Mouse (Mus musculus) heart, embryonic 12.5 days (tissue): ENCODE results near the gene Ubl3. TPM values are rescaled to one million over a fixed set of nuclear protein-coding genes. Genes with fewer than 3 reads are reported as not detected.
A peak's percentile ranks its signal among the peaks of the same experiment; 100 is the strongest.

ENCODE experiments used
- ATAC-seq: fragments of 200-750 bp; cut with Nextera tagmentation; 2 replicates; pipeline ENCODE4 v1.8.0; 2017; ENCODE audit warnings: moderate TSS enrichment, moderate library complexity; ENCODE audit not compliant: insufficient number of reproducible peaks, low FRiP score
- H3K27ac ChIP-seq: fragments of 300-500 bp; sonication (generic); 2 replicates; pipeline ENCODE4 v1.5.1; 2016; ENCODE audit warnings: mild to moderate bottlenecking, moderate library complexity; ENCODE audit not compliant: poor library complexity, severe bottlenecking
- H3K27me3 ChIP-seq: fragments of 300-500 bp; sonication (generic); replicated peaks from 2 replicates; pipeline ENCODE4 v1.6.1; 2016; ENCODE audit warnings: mild to moderate bottlenecking, moderate library complexity
- H3K36me3 ChIP-seq: fragments of 300-500 bp; sonication (generic); 2 replicates; pipeline ENCODE4 v1.6.1; 2016; ENCODE audit warnings: mild to moderate bottlenecking, moderate library complexity
- H3K4me1 ChIP-seq: fragments of 300-500 bp; sonication (generic); replicated peaks from 2 replicates; pipeline ENCODE4 v1.6.1; 2016; ENCODE audit warnings: mild to moderate bottlenecking
- H3K4me2 ChIP-seq: fragments of 300-500 bp; sonication (generic); 2 replicates; pipeline ENCODE4 v1.6.1; 2016; ENCODE audit warnings: mild to moderate bottlenecking, moderate library complexity
- H3K4me3 ChIP-seq: fragments of 300-500 bp; sonication (generic); 2 replicates; pipeline ENCODE4 v1.5.1; 2016; ENCODE audit warnings: mild to moderate bottlenecking
- H3K9ac ChIP-seq: fragments of 300-500 bp; sonication (generic); 2 replicates; pipeline ENCODE4 v1.6.1; 2016; ENCODE audit warnings: mild to moderate bottlenecking, moderate library complexity
- H3K9me3 ChIP-seq: fragments of 300-500 bp; sonication (generic); replicated peaks from 2 replicates; pipeline ENCODE4 v1.6.1; 2016; ENCODE audit warnings: mild to moderate bottlenecking, moderate library complexity
- WGBS: fragments of 180-500 bp; shearing (Covaris S2); methylation state at CpG from one replicate; pipeline ENCODE4 v1.1.7; 2016; 5-methylcytosine and 5-hydroxymethylcytosine counted together
- polyA plus RNA-seq: library from polyadenylated mRNA; unstranded; fragments of >200 nt; fragmentation: Nextera tagmentation; extraction: Ambion mirVana; gene quantifications from 2 replicates; pipeline ENCODE4 v1.2.1, GENCODE M21; 2016

Ubl3 gene
- 69.1 and 70.4 TPM in 2 replicates for polyA plus RNA-seq

DNA sequence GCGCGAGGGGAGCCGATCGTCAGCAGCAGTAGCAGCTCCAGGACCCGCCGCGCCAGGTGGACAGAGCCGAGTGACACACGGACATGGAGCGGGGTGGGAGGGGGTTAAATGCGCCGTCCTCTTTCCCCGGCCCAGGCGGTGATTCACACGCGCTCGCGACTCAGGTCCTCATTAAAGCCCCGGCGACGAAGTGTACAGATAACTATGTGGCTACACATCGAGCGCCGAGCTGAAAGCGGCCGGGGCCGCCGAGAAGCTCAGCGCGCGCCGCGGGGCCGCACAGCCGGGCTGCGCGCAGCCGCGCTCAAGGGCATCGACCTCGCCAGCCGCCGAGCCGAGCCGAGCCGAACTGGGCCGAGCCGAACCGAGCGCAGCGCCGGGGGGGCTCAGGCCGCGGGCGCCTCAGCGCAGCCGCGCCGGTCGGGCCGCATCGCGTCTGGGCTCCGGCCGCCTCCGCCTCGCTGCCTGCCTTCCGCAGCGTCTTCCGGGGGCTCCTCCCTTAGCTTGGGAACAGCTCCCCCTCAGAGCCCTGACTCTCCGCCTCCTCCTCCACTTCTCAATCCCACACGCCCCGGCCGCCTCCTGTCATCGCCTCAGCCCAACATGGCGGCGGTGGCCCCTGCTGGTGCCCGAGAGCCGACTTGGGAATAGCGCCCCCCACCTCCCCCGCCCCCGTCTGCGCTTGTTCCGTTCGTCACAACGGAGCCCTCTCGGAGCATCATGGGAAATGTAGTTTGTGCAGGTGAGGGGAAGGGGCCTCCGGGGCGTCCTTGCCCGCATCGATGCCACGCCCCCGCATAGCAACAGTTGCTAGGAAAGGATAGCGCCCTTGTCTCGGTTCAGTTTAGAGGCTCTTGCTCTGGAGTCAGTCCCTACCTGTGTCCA, at the start of gene Ubl3:
TSS of gene Ubl3 (minus strand) at position 603 of the 885 bp plus-strand sequence.
- Histone ChIP-seq H3K27me3 (no peaks in the 10 kb centered on the region), H3K4me2 (peak within 1 kb of the TSS; percentile 87), H3K9me3 (no peaks in the 10 kb centered on the region), H3K36me3 (no peaks in the 10 kb centered on the region), H3K27ac (peak within 1 kb of the TSS; percentile 98), H3K4me1 (peaks cover 53% of the 10 kb centered on the region), H3K4me3 (peak within 1 kb of the TSS; percentile 84), H3K9ac (peak within 1 kb of the TSS; percentile 91)
- WGBS, result 2% methylated on average over 95 of the region's 95 CpGs
- ATAC-seq, result peak; percentile 94

DNA sequence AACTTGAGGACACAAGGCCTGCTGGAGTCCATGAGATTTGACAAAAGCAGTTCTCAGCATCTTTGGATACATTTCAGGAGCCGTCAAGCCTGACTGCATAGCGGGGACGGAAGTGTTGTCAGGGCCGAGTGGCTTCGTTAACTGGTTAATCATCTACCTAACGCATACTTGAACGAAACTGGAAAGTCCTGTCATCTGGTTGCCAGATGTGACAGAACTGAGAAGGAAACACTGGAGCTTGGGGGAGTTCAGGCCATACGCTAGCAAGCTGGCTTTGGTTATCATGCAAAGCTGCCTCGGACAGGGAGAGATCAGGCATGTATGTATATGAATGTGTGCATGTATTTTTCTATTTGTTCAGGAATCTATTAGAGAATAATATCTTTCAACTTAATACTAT, 45.8 kb upstream of the Ubl3 start:
- no peak overlapping the region for H3K9ac ChIP-seq
- H3K36me3 ChIP-seq, result no peaks in the 10 kb centered on the region
- H3K4me1 ChIP-seq, result 0 out of 2 replicates have a peak, but pooled peaks cover 3% of the 10 kb centered on the region
- no peak for ATAC-seq
- no peak overlapping the region for H3K27ac ChIP-seq
- no peak overlapping the region for H3K4me3 ChIP-seq
- H3K27me3 ChIP-seq, result no peaks in the 10 kb centered on the region
- H3K4me2 ChIP-seq, result no peak overlapping the region
- peaks cover 9% of the 10 kb centered on the region for H3K9me3 ChIP-seq
- WGBS, result 63% methylated on average over 9 of the region's 9 CpGs

DNA sequence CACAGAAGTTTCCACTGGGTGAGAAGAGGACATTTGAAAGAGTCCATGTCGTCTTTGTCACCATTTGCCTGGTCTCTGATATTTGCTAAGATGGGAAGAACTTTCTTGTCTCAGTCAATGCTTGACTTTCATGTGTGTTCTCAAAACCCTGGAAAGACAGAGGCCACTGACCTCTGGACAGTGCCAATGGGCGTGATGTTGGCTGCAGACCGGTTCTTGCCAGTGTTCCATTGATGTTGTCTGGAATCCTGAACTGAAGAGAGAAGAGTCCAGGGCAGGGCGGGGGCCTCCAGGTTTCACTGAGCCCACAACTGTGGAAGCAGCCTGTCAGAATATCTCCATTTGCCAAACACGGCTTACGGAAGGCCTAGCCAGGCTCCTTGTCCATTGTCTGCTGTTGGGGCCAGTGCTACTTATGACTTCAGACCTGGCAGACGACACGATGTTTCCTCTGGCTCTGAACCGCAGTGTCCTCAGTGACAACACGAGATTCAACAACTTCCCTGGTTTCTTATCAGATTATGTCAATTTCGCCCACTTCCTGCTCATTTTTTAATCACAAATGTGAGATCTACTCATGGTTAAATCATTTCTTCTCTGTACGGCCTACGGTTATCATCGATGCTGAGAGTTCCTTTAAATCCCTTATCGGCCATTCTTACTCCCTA, 43.6 kb upstream of the Ubl3 start:
- Histone ChIP-seq H3K4me1 (0 out of 2 replicates have a peak, but pooled peaks cover 3% of the 10 kb centered on the region), H3K4me2 (no peak overlapping the region), H3K9me3 (no peaks in the 10 kb centered on the region), H3K27me3 (peaks cover 6% of the 10 kb centered on the region; the same call in 1 of the 2 replicates), H3K4me3 (no peak overlapping the region), H3K27ac (no peak overlapping the region), H3K9ac (no peak overlapping the region), H3K36me3 (no peaks in the 10 kb centered on the region)
- ATAC-seq, result no peak
- 75% methylated on average over 15 of the region's 15 CpGs for WGBS

- H3K4me1 ChIP-seq, result 0 out of 2 replicates have a peak, but pooled peaks cover 3% of the 10 kb centered on the region
- no peak for ATAC-seq
Measured at GRCm38 (mm10) chr5:148595459-148595751, 42.8 kb upstream of the Ubl3 start.

GRCm38 (mm10) chr5:148594693-148595458, 42.3 kb upstream of the Ubl3 start:
- Histone ChIP-seq H3K9me3 (no peaks in the 10 kb centered on the region), H3K4me3 (no peak overlapping the region), H3K9ac (no peak overlapping the region), H3K27me3 (peaks cover 6% of the 10 kb centered on the region; the same call in 1 of the 2 replicates), H3K36me3 (no peaks in the 10 kb centered on the region), H3K27ac (no peak overlapping the region), H3K4me2 (no peak overlapping the region), H3K4me1 (0 out of 2 replicates have a peak, but pooled peaks cover 3% of the 10 kb centered on the region)
- ATAC-seq, result no peak
- 78% methylated on average over 3 of the region's 3 CpGs for WGBS

More at GRCm38 (mm10) chr5:148595459-148595751, 42.8 kb upstream of the Ubl3 start:
- Histone ChIP-seq H3K4me2 (no peak overlapping the region), H3K27me3 (peaks cover 6% of the 10 kb centered on the region; the same call in 1 of the 2 replicates), H3K27ac (no peak overlapping the region), H3K36me3 (no peaks in the 10 kb centered on the region), H3K9me3 (no peaks in the 10 kb centered on the region), H3K4me3 (no peak overlapping the region), H3K9ac (no peak overlapping the region)
- WGBS, result 62% methylated on average over 1 of the region's 1 CpGs

DNA sequence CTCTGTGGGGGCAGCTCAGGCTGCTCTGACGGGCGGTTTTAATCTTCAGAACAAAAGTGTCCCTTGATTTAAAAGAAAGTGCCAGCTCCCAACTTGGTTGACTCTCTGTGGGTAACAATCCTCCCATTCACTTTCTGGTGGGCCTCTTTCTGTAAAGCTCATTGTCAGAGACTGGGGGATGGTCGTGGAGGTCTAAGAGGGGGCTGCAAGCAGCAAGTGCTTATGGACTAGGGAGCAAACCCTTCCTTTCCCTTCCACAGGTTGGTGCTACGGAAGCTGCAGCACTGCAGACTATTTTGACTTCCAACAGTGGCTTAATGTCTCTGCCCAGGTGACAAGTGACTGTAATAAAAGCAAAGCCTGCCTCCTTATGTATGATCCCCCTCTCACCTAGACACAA, 41.0 kb upstream of the Ubl3 start:
- Histone ChIP-seq H3K9me3 (no peaks in the 10 kb centered on the region), H3K4me3 (no peak overlapping the region), H3K4me1 (0 out of 2 replicates have a peak, but pooled peaks cover 3% of the 10 kb centered on the region), H3K4me2 (no peak overlapping the region), H3K36me3 (no peaks in the 10 kb centered on the region), H3K27me3 (peaks cover 6% of the 10 kb centered on the region; the same call in 1 of the 2 replicates), H3K27ac (no peak overlapping the region), H3K9ac (no peak overlapping the region)
- WGBS, result 44% methylated on average over 4 of the region's 4 CpGs
- ATAC-seq, result no peak

GRCm38 (mm10) chr5:148591448-148591862, 38.9 kb upstream of the Ubl3 start:
- no peaks in the 10 kb centered on the region for H3K9me3 ChIP-seq
- H3K9ac ChIP-seq, result no peak overlapping the region
- H3K4me3 ChIP-seq, result no peak overlapping the region
- H3K36me3 ChIP-seq, result no peaks in the 10 kb centered on the region
- no peak overlapping the region for H3K27ac ChIP-seq
- no peak for ATAC-seq
- H3K27me3 ChIP-seq, result peaks cover 6% of the 10 kb centered on the region; the same call in 1 of the 2 replicates
- 0 out of 2 replicates have a peak, but pooled peaks cover 3% of the 10 kb centered on the region for H3K4me1 ChIP-seq
- WGBS, result 61% methylated on average over 7 of the region's 7 CpGs
- H3K4me2 ChIP-seq, result no peak overlapping the region

DNA sequence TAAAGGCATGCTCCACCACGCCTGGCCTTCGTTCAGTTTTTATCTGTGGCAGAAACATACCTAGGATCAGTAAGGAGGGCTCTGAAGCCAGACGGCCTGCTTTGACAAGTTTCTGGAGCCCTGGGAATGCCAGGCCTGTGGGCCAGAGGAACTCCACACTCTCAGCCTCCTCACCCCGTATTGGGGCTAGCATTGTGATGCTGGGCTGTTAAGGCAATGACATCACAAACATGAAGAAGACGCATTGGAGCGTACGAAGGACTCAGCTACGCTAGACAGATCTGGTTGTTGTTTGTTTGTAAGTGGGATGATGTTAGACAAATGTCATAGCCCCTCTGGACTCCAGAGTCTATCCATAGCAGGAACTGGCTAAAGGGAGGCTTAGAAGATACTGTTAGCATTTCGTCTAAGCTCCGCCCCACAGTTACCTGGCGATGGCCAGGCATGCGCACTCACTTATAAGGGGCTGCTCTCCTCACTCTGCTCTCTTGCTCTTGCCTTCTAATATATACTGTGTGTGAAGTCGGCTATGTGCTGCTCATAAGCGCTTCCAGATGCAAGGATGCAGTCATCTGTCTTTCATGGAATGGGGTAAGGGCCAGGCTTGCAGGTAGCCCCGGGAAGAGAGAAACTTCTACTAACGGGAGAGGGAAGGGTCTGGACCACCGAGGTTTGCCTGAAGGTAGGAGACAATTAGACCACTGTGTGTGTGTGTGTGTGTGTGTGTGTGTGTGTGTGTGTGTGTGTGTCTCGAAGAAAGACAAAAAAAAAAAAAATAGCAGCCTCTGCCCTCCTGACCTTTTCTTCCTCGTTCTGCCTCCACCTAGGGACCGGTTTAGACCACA, 38.2 kb upstream of the Ubl3 start:
- ATAC-seq, result no peak
- H3K27me3 ChIP-seq, result peaks cover 6% of the 10 kb centered on the region; the same call in 1 of the 2 replicates
- no peaks in the 10 kb centered on the region for H3K36me3 ChIP-seq
- 0 out of 2 replicates have a peak, but pooled peaks cover 3% of the 10 kb centered on the region for H3K4me1 ChIP-seq
- H3K9me3 ChIP-seq, result no peaks in the 10 kb centered on the region
- WGBS, result 69% methylated on average over 20 of the region's 20 CpGs
- H3K27ac ChIP-seq, result no peak overlapping the region
- no peak overlapping the region for H3K4me3 ChIP-seq
- H3K9ac ChIP-seq, result no peak overlapping the region
- no peak overlapping the region for H3K4me2 ChIP-seq

- 78% methylated on average over 3 of the region's 3 CpGs for WGBS
Measured at GRCm38 (mm10) chr5:148588987-148589386, 36.4 kb upstream of the Ubl3 start.

DNA sequence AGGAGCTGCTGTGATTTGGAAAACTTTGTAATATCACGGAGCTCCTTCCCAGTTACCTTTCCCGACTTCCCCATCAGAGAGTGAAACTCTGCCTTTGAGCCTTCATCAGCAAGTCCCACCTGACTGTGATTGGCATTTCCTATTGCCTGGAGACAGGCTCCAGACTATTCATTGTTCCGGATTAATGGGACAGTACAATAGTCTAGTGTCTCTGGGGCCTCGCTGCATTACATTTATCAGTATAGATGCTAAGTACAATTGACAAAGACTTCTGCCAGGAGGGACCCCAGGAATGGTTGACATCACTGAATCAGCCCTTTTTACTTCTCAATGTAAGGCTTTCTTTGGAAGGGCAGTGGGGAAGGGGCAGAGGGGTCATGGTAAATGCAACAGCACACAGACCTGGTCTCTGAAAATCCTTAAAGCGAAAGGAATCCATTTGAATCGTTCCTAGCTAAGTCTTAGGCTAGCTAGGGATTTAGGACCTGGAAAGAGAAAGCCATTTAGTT, 35.6 kb upstream of the Ubl3 start:
- H3K9ac ChIP-seq, result no peak overlapping the region
- H3K27me3 ChIP-seq, result peaks cover 6% of the 10 kb centered on the region; the same call in 1 of the 2 replicates
- no peaks in the 10 kb centered on the region for H3K4me1 ChIP-seq
- WGBS, result 63% methylated on average over 6 of the region's 6 CpGs
- H3K4me3 ChIP-seq, result no peak overlapping the region
- H3K4me2 ChIP-seq, result no peak overlapping the region
- H3K9me3 ChIP-seq, result peaks cover 6% of the 10 kb centered on the region
- H3K27ac ChIP-seq, result no peak overlapping the region
- H3K36me3 ChIP-seq, result no peaks in the 10 kb centered on the region
- ATAC-seq, result no peak

More at GRCm38 (mm10) chr5:148588987-148589386, 36.4 kb upstream of the Ubl3 start:
- no peak for ATAC-seq
- H3K9me3 ChIP-seq, result no peaks in the 10 kb centered on the region
- H3K4me1 ChIP-seq, result 0 out of 2 replicates have a peak, but pooled peaks cover 3% of the 10 kb centered on the region
- no peak overlapping the region for H3K4me3 ChIP-seq
- no peak overlapping the region for H3K27ac ChIP-seq
- no peak overlapping the region for H3K4me2 ChIP-seq
- H3K27me3 ChIP-seq, result peaks cover 6% of the 10 kb centered on the region; the same call in 1 of the 2 replicates
- no peak overlapping the region for H3K9ac ChIP-seq
- no peaks in the 10 kb centered on the region for H3K36me3 ChIP-seq
